Mouse (Mus musculus) natural killer cell, adult 2 months (primary cell): ENCODE results near the gene Fscn2.
A peak's percentile ranks its signal among the peaks of the same experiment; 100 is the strongest.

Source experiments
- DNase-seq, 2 experiments: peaks; one replicate each; pipeline ENCODE4 v3.0.0; 2022; ENCODE audit warnings: low spot score in 2 of 2

Fscn2 gene

GRCm38 (mm10) chr11:120361295-120361694 is at the start of gene Fscn2:
Fscn2 (plus strand) TSS chr11:120361534.
- DNase-seq, result no peak

DNA sequence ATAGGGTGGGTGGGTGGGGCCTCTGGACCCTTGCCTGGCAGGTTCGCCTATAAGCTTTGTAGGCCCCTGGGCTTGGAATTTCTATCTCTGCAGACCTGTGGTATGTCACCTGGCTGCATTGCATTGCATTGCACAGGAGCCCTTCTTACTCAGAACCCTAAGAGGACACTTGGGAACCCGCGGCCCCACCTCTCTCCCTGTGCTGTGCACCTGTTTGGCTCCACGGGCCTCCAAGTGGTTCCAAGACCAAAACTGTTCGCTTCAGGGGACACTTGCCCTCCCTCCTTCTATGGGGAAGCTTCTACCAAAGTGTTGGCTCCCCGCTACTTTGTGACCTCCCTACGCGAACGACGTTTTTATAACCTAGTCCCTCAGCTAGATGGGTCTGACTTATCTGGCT is 49.8 kb upstream of the Fscn2 start:
- DNase-seq, result no peak

GRCm38 (mm10) chr11:120312069-120312468 is 49.3 kb upstream of the Fscn2 start:
- DNase-seq, result no peak

DNA sequence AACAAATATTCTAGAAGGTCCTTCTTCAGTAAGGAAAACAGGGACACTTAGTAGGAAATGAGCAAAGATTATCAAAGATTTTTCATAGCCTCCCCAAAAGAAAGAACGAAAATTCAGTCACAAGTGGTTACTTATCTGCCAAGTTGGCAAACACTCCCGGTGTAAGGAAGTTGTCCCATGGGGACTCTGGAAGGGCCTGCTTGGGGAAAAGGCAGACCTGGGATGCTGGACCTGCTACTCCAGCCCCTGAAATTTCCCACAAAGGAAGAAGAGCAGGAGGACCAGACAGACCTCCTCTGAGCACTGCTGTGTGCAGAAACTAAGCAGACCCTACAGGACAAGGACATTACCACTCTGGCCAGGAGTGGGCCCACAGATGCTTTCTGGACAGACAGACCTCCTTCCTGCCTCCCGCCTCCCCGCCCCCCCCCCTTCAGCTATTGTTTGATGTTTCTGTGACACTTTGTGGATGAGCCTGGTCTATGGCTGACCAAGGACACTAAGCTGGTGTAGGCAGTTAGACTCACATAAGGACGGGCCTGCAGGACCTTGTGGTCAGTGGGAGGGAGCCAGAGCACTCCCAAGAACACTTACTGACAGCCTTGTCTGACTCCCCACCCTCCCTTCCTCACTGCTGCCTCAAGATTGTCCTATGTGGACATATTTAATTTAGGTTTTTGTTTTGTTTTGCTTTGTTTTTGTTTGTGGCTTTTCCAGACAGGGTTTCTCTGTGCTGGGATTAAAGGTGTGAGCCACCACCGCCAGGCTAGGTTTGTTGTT is 47.2 kb upstream of the Fscn2 start:
- no peak for DNase-seq

DNA sequence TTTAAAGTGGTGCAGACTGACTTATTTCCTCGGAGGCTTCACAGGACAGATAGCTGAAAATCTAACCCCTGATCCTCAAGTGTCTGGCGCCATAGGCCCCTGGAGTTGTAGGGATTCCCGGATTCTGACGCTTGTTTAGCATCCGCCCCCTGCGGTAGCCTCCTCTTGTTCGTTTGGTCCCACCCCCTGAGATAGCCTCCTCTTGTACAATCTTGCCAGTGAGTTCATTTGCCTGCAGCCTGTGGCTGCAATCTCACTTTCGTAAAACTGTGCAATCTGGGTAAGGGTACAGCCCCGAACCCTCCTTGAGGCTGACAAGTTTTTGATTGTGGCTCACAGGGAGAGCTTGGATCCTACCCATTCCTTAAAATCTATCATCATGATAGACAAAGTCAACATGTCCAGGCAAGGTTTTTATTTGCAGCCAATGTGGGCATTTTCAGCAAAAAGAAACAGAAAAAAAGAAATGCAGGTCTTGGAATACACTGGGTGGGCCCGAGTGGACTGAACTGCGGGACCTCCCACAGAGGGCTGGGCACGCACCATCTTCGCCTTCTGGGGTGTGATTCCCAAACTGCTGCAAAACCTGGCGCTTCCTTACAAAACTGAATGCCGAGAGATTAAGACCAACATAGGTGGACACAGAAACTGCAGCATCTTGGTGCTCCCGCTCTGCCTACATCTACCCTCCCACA is 46.5 kb upstream of the Fscn2 start:
- no peak for DNase-seq

- no peak for DNase-seq
Measured at GRCm38 (mm10) chr11:120315416-120315761, 45.9 kb upstream of the Fscn2 start.

GRCm38 (mm10) chr11:120315832-120316689 is 45.3 kb upstream of the Fscn2 start:
- peak; percentile 81 to 82 for DNase-seq

GRCm38 (mm10) chr11:120316690-120317254 is 44.6 kb upstream of the Fscn2 start:
- DNase-seq, result no peak

GRCm38 (mm10) chr11:120317456-120317855 is 43.9 kb upstream of the Fscn2 start:
- DNase-seq, result no peak

- DNase-seq, result no peak
Measured at GRCm38 (mm10) chr11:120319310-120319709, 42.0 kb upstream of the Fscn2 start.

- no peak for DNase-seq
Measured at GRCm38 (mm10) chr11:120320156-120320555, 41.2 kb upstream of the Fscn2 start.

- DNase-seq, result peak in 1 of 2 experiments; percentile 0
Measured at GRCm38 (mm10) chr11:120335431-120336021, 25.8 kb upstream of the Fscn2 start.

GRCm38 (mm10) chr11:120337447-120337846 is 23.9 kb upstream of the Fscn2 start:
- DNase-seq, result no peak

DNA sequence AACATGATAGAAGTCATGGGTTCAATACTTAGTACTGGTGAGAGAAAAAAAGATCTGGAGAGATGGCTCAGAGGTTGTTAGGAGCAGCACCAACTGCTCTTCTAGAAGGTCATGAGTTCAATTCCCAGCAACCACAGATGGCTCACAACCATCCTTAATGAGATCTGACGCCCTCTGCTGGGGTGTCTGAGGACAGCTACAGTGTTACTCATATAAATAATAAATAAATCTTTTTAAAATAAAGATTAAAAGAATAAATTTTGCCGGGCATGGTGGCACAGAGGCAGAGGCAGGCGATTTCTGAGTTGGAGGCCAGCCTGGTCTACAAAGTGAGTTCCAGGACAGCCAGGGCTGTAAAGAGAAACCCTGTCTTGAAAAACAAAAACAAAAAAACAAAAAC is 22.5 kb upstream of the Fscn2 start:
- no peak for DNase-seq

- DNase-seq, result no peak
Measured at GRCm38 (mm10) chr11:120339978-120340513, 21.3 kb upstream of the Fscn2 start.

DNA sequence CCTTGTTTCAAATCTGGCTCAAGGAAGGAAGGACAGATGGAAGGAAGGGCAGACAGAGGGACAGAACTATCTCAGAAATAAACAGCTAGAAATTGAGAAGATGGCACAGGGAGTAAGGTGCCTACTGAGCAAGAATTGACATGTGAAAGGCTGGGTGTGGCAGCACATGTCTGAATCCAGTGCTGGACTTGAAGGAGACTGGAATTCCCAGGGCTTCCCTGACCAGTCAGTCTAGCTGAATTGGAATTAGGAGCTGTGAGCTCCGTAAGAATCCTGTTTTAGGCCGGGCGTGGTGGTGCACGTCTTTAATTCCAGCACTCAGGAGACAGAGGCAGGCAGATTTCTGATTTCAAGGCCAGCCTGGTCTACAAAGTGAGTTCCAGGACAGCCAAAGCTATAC is 19.7 kb upstream of the Fscn2 start:
- DNase-seq, result no peak

GRCm38 (mm10) chr11:120342656-120343160 is 18.6 kb upstream of the Fscn2 start:
- no peak for DNase-seq

GRCm38 (mm10) chr11:120343519-120344309 is 17.6 kb upstream of the Fscn2 start:
- no peak for DNase-seq

DNA sequence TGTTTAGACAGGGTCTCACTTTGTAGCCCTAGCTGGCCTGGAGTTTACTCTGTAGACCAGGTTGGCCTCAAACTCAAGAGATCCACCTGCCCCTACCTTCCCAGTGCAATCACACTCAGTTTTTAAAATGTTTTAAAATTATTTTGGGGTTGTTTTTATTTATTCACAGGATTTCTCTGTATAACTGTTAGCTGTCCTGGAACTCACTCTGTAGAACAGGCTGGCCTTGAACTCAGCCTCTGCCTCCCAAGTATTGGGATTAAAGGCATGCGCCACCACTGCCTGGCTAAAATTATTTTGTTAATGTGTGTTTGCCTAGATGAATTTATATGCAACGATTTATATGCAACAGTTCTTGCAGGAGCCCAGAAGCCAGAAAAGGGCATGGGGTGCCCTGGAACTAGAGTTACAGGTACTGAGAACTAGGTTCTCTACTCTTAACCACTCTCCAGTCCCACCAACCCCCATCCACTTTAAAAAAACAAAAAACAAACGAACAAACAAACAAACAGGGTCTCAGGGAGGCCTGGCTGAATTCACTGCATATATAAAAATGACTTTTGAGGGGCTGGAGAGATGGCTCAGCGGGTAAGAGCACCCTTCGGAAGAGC is 16.9 kb upstream of the Fscn2 start:
- DNase-seq, result no peak
